Mouse (Mus musculus): ENCODE data around the gene Mcur1.

Gene Mcur1

GRCm38 (mm10) chr13:43559711-43560457 lies at the start of gene Mcur1:
Gene Mcur1 (minus strand): TSS chr13:43560191.
- DNase-seq (ENCODE audit: low spot score): peak; percentile 92

GRCm38 (mm10) chr13:43608854-43609253 lies 48.9 kb upstream of the Mcur1 start:
- DNase-seq (ENCODE audit: low spot score): no peak

GRCm38 (mm10) chr13:43603042-43603441 lies 43.1 kb upstream of the Mcur1 start:
- DNase-seq (ENCODE audit: low spot score): no peak

GRCm38 (mm10) chr13:43602440-43602839 lies 42.4 kb upstream of the Mcur1 start:
- no peak for DNase-seq (ENCODE audit: low spot score)

GRCm38 (mm10) chr13:43600967-43601366 lies 41.0 kb upstream of the Mcur1 start:
- no peak for DNase-seq (ENCODE audit: low spot score)

GRCm38 (mm10) chr13:43595896-43596295 lies 35.9 kb upstream of the Mcur1 start:
- no peak for DNase-seq (ENCODE audit: low spot score)

- DNase-seq (ENCODE audit: low spot score): no peak
Measured at GRCm38 (mm10) chr13:43592681-43593068, 32.7 kb upstream of the Mcur1 start.

- no peak for DNase-seq (ENCODE audit: low spot score)
Measured at GRCm38 (mm10) chr13:43591828-43592680, 32.1 kb upstream of the Mcur1 start.

- DNase-seq (ENCODE audit: low spot score): no peak
Measured at GRCm38 (mm10) chr13:43587844-43588840, 28.2 kb upstream of the Mcur1 start.

- DNase-seq (ENCODE audit: low spot score): no peak
Measured at GRCm38 (mm10) chr13:43586966-43587365, 27.0 kb upstream of the Mcur1 start.

GRCm38 (mm10) chr13:43585335-43585734 lies 25.3 kb upstream of the Mcur1 start:
- DNase-seq (ENCODE audit: low spot score): no peak

- no peak for DNase-seq (ENCODE audit: low spot score)
Measured at GRCm38 (mm10) chr13:43583504-43583903, 23.5 kb upstream of the Mcur1 start.

- no peak for DNase-seq (ENCODE audit: low spot score)
Measured at GRCm38 (mm10) chr13:43582961-43583360, 23.0 kb upstream of the Mcur1 start.

- no peak for DNase-seq (ENCODE audit: low spot score)
Measured at GRCm38 (mm10) chr13:43580661-43581060, 20.7 kb upstream of the Mcur1 start.

- DNase-seq (ENCODE audit: low spot score): no peak
Measured at GRCm38 (mm10) chr13:43579740-43580139, 19.7 kb upstream of the Mcur1 start.

- DNase-seq (ENCODE audit: low spot score): no peak
Measured at GRCm38 (mm10) chr13:43577766-43578165, 17.8 kb upstream of the Mcur1 start.

GRCm38 (mm10) chr13:43577254-43577653 lies 17.3 kb upstream of the Mcur1 start:
- DNase-seq (ENCODE audit: low spot score): no peak

GRCm38 (mm10) chr13:43575431-43575830 lies 15.4 kb upstream of the Mcur1 start:
- DNase-seq (ENCODE audit: low spot score): no peak

GRCm38 (mm10) chr13:43573979-43574378 lies 14.0 kb upstream of the Mcur1 start:
- DNase-seq (ENCODE audit: low spot score): no peak

GRCm38 (mm10) chr13:43567141-43567891 lies 7.3 kb upstream of the Mcur1 start:
- DNase-seq (ENCODE audit: low spot score): no peak

- no peak for DNase-seq (ENCODE audit: low spot score)
Measured at GRCm38 (mm10) chr13:43566184-43566583, 6.2 kb upstream of the Mcur1 start.

Measured in ovary, adult 18-20 months (tissue).